Mouse (Mus musculus) limb, embryonic 14.5 days (tissue): Measurements from ENCODE around the gene Dmac2. TPM values are rescaled to one million over a fixed set of nuclear protein-coding genes. Genes with fewer than 3 reads are reported as not detected.

Source experiments
- ATAC-seq: fragments of 200-750 bp; cut with Nextera tagmentation; 2 replicates; pipeline ENCODE4 v1.8.0; 2017; ENCODE audit warnings: low read depth, moderate number of reproducible peaks, moderate TSS enrichment; ENCODE audit not compliant: low FRiP score
- DNase-seq: peaks from one replicate; pipeline ENCODE4 v3.0.0-alpha.2; 2015; ENCODE audit warnings: low spot score
- H3K27ac ChIP-seq: fragments of 300-500 bp; sonication (generic); replicated peaks from 2 replicates; pipeline ENCODE4 v1.5.1; 2014; ENCODE audit warnings: low read depth, mild to moderate bottlenecking, low read length, moderate library complexity, mixed read lengths
- H3K27me3 ChIP-seq: fragments of 300-500 bp; sonication (generic); 2 replicates; pipeline ENCODE4 v1.6.1; 2014; ENCODE audit warnings: low read length, mixed read lengths; ENCODE audit not compliant: control insufficient read depth, insufficient read depth
- H3K36me3 ChIP-seq: fragments of 300-500 bp; sonication (generic); 2 replicates; pipeline ENCODE4 v1.6.1; 2014; ENCODE audit warnings: mild to moderate bottlenecking, low read length, moderate library complexity, mixed read lengths; ENCODE audit not compliant: control insufficient read depth, insufficient read depth
- H3K4me1 ChIP-seq: fragments of 300-500 bp; sonication (generic); 2 replicates; pipeline ENCODE4 v1.6.1; 2014; ENCODE audit warnings: antibody characterized with exemption, low read length, mixed read lengths; ENCODE audit not compliant: control insufficient read depth, insufficient read depth
- H3K4me2 ChIP-seq: fragments of 300-500 bp; sonication (generic); replicated peaks from 2 replicates; pipeline ENCODE4 v1.6.1; 2014; ENCODE audit warnings: low read depth, mild to moderate bottlenecking, low read length, moderate library complexity; ENCODE audit not compliant: severe bottlenecking
- H3K4me3 ChIP-seq: fragments of 300-500 bp; sonication (generic); replicated peaks from 2 replicates; pipeline ENCODE4 v1.5.1; 2014; ENCODE audit warnings: low read length
- H3K9ac ChIP-seq: fragments of 300-500 bp; sonication (generic); 2 replicates; pipeline ENCODE4 v1.6.1; 2014; ENCODE audit warnings: mild to moderate bottlenecking, low read depth, low read length, moderate library complexity; ENCODE audit not compliant: severe bottlenecking
- H3K9me3 ChIP-seq: fragments of 300-500 bp; sonication (generic); 2 replicates; pipeline ENCODE4 v1.6.1; 2016; ENCODE audit warnings: low read length; ENCODE audit not compliant: control insufficient read depth
- POLR2A ChIP-seq: fragments of 200-500 bp; IDR thresholded peaks from 2 replicates; pipeline ENCODE4 v1.8.0; 2012; ENCODE audit warnings: inconsistent platforms, mild to moderate bottlenecking, moderate library complexity, borderline replicate concordance; ENCODE audit not compliant: insufficient read depth, insufficient read length; ENCODE audit errors: extremely low read depth
- WGBS: fragments of 180-500 bp; shearing (Covaris S2); extraction: QIAGEN DNeasy Blood & Tissue Kit; methylation state at CpG from one replicate; pipeline ENCODE4 v1.1.7; 2014; 5-methylcytosine and 5-hydroxymethylcytosine counted together
- polyA plus RNA-seq, 2 experiments: library from polyadenylated mRNA; depleted of rRNA in 1 of 2; stranded (reverse) in 1 of 2; unstranded in 1 of 2; fragments of >200 nt; fragmentation: Nextera tagmentation in 1 of 2; extraction: Ambion mirVana in 1 of 2; gene quantifications; 2 replicates each; pipeline versions ENCODE4 v1.2.1 to v1.2.3; 2012 to 2014

The Dmac2 gene
- polyA plus RNA-seq, 2 experiments, result 32.7 to 39.7 TPM

DNA sequence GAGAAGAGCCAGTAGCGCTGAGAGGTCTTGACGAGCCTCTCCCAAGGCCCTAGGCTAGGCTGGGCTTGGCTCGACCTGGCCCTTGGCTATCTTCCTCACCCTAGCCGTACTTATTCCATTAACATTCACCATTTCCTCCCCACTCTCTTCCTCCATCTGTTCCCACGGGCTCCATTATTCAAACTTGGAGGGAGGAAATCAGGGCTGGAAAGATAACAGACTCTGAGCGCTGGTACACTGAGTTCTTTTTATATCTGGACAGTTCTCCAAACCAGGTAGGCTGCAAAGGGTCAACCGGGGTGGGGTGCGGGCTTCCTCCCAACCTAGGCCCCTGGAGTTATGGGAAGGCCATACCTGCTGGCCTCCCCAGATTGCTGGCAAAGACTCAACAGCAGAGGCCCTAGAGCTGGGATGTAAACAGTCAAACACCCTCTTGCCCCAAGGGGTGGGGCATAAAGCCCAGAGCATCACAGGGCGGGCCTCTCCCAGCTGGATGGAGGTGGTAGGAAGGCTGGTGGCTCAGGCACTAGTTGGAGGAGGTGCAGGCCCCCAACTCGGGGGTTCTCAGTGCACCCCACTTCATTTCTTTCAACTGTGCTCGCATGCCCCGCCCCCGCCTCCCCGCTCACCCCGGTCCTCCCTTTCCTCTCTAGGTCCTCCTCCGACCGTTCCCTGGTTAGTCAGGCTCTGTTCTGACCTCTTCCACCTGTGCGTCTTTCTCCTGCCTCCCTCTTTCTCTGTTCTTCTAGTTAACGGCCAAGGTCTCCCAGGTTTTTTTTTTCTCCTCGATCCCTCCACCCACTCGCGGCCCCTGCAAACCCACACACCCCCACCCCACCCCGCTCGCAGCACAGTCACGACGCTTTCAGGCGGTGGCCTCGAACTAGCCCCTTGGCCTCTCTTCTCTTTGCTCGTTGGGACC lies 7.6 kb downstream of the Dmac2 start, which contains the start of gene B3gnt8:
Gene B3gnt8 (plus strand): TSS at position 146 of the 922 bp plus-strand sequence.
- WGBS, result 22% methylated on average over 24 of the region's 29 CpGs
- no peak for DNase-seq
- H3K9ac ChIP-seq, result peak within 1 kb of the TSS; percentile 53
- H3K27ac ChIP-seq, result no peak within 1 kb of the TSS
- peaks cover 49% of the 10 kb centered on the region for H3K36me3 ChIP-seq
- TF ChIP-seq POLR2A, result no peak
- H3K4me1 ChIP-seq, result peaks cover 11% of the 10 kb centered on the region
- peak within 1 kb of the TSS; percentile 65 for H3K4me2 ChIP-seq
- ATAC-seq, result no peak
- H3K9me3 ChIP-seq, result no peaks in the 10 kb centered on the region
- H3K4me3 ChIP-seq, result peak within 1 kb of the TSS; percentile 38
- no peaks in the 10 kb centered on the region for H3K27me3 ChIP-seq

DNA sequence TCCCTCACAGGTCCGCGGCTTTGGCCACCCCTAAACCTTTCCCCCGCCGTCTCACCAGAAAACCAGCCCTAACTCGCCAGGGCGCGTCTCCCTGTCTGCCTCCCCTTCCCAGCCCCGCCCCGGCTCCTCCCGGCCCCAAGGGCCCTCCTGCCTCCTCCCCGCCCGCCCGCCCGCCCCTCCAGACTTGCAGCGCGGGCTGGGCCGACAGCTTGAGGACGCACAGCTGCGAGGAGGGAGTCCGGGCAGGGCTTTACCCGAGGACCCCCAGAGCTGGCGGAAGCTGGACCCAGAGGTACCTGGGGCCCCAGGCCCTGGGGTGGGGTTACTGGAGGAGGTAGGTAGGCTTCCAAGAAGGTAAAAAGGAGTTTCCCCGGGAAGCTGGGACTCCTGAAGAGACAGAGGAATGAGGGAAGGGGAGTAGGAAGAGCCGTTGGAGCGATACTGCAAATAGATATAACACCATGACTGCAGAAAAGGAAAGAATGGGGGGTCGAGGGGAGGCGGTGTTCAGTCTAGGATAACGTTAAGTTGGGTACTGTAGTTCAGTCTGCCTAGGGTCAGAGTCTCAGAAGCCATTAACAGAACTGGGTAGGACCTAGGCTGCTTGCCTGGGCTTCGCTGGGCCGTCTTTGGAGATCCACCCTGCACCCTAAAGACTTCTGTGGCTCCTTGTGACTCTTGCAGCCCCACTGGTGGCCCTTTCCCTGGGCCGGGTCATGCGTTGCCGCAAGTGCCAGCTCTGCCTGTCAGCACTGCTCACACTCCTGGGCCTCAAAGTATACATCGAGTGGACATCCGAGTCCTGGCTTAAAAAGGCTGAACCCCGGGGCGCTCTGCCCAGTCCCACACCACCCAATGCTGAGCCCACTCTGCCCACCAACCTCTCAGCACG lies 8.5 kb downstream of the Dmac2 start:
- DNase-seq (peak; percentile 25), ATAC-seq (peak; percentile 60)
- Histone ChIP-seq H3K4me2 (peak overlapping the region; percentile 65), H3K9me3 (no peaks in the 10 kb centered on the region), H3K27ac (no peak overlapping the region), H3K27me3 (no peaks in the 10 kb centered on the region), H3K4me1 (peaks cover 11% of the 10 kb centered on the region), H3K4me3 (peak overlapping the region; percentile 38), H3K36me3 (peaks cover 45% of the 10 kb centered on the region), H3K9ac (peak overlapping the region; percentile 53)
- WGBS, result 17% methylated on average over 37 of the region's 38 CpGs
- no peak for TF ChIP-seq POLR2A

DNA sequence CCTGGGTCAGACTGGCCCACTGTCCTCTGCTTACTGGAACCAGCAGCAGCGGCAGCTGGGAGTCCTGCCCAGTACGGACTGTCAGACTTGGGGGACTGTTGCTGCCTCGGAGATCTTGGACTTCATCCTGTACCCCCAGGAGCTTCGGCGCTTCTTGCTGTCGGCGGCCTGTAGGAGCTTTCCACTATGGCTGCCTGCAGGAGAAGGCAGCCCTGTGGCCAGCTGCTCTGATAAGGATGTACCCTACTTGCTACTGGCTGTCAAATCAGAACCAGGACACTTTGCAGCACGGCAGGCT lies 9.1 kb downstream of the Dmac2 start:
- Histone ChIP-seq H3K4me3 (no peak overlapping the region; the same call in 1 of the 2 replicates), H3K27ac (no peak overlapping the region), H3K4me1 (peaks cover 11% of the 10 kb centered on the region), H3K9me3 (no peaks in the 10 kb centered on the region), H3K36me3 (peaks cover 46% of the 10 kb centered on the region), H3K4me2 (peak overlapping the region; percentile 65), H3K27me3 (no peaks in the 10 kb centered on the region), H3K9ac (0 out of 2 replicates have a peak overlapping the region, but pooled peaks have one; percentile 53)
- 68% methylated on average over 8 of the region's 8 CpGs for WGBS
- ATAC-seq, result no peak
- no peak for DNase-seq
- TF ChIP-seq POLR2A, result no peak

DNA sequence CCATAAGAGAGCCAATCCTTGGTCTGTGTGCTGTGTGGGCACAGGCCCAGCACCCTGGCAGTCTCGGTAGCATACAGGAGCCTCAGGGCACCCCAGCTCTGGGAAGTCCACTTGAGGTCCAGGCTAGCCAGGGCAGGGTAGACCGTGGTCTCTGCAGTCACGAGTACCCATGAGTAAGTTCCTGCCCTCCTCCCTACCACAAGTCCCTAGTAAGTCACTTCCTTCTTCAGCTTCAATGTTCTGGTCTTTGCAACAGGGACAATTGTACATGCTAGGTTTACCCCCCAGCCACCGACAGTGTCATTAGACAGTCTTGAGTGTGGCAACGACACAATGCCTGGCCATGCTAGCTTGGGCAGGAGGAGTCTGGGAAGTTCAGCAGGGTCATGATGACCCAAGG lies 13.5 kb downstream of the Dmac2 start:
- no peaks in the 10 kb centered on the region for H3K9me3 ChIP-seq
- H3K36me3 ChIP-seq, result peaks cover 36% of the 10 kb centered on the region
- ATAC-seq, result no peak

DNA sequence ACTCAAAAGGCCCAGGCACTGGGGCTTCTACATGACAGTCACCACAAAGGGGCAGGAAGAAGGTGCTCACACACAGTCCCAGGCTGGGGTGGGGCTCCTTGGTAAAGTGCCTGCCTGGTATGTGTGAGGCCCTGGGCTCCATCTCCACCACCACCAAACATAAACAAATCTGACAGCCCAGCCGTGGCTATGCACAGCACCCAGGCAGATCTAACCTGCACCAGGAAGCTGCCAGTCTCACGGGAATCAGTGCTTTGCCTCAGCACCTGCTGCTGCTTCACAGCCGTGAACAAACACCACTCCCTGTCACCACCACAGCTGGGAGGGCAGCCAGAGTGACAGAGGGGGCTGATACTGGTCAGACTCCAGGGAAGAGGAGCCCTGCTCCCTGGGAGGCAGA lies 17.2 kb downstream of the Dmac2 start:
- DNase-seq (no peak), ATAC-seq (no peak)
- H3K36me3 ChIP-seq, result peaks cover 38% of the 10 kb centered on the region
- H3K9me3 ChIP-seq, result no peaks in the 10 kb centered on the region
- no peak overlapping the region for H3K4me3 ChIP-seq
- no peak overlapping the region for H3K27ac ChIP-seq
- no peak for TF ChIP-seq POLR2A
- H3K4me1 ChIP-seq, result no peaks in the 10 kb centered on the region
- no peak overlapping the region for H3K4me2 ChIP-seq
- no peaks in the 10 kb centered on the region for H3K27me3 ChIP-seq
- H3K9ac ChIP-seq, result no peak overlapping the region
- 36% methylated on average over 3 of the region's 3 CpGs for WGBS

More for the DNA sequence above, 13.5 kb downstream of the Dmac2 start:
- Histone ChIP-seq H3K4me2 (no peak overlapping the region), H3K9ac (no peak overlapping the region), H3K27me3 (no peaks in the 10 kb centered on the region), H3K4me1 (peaks cover under 1% of the 10 kb centered on the region; the same call in 1 of the 2 replicates), H3K27ac (no peak overlapping the region), H3K4me3 (no peak overlapping the region)
- WGBS, result 86% methylated on average over 5 of the region's 5 CpGs
- no peak for TF ChIP-seq POLR2A
- DNase-seq, result no peak
